Mouse (Mus musculus) bone marrow macrophage, adult 2 months (primary cell): ENCODE results near the gene Ubtd2.

Experiments used
- CTCF ChIP-seq: IDR thresholded peaks from 2 replicates; pipeline ENCODE4 v1.5.1; 2012; ENCODE audit warnings: low read depth, mild to moderate bottlenecking, low read length, moderate library complexity
- POLR2A ChIP-seq: IDR thresholded peaks from 2 replicates; pipeline ENCODE4 v1.6.1; 2012; ENCODE audit warnings: mild to moderate bottlenecking, low read depth, low read length, borderline replicate concordance

DNA sequence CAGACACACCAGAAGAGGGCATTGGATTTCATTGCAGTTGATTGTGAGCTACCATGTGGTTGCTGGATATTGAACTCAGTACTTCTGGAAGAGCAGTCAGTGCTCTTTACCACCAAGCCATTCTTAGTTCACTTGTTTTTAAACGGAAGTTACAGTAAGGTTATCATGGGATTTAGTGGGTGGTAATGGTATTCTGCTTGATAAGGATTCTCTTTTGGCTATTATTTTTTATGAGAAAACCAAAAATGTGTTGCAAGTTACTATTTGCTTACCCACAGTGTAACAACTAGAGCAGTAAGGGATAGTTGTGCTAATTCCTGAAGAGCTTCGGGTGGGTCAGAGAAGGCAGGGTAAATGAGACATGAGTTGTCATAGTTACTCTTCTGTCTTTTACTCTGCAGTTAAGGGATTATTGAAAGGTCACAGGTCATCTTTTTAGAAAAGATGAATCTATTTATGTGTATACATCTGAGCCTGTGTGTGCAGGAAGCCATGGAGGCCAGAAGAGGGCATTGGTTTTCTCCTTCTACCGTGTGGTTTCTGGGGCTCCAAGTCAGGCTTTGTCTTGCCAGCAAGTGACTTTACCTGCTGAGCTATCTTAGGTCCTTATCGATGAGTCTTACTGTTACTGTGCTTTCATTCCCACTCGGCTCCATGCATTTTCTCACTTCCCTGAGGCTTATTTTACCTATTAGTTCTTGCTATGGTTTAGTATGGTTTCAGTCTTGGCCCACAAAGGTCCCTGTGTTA, 20.5 kb downstream of the Ubtd2 start:
- no peak for TF ChIP-seq POLR2A
- TF ChIP-seq CTCF, result no peak
